Mouse (Mus musculus) hindbrain, embryonic 11.5 days (tissue): Measurements from ENCODE around the gene Farp2. TPM values are rescaled to one million over a fixed set of nuclear protein-coding genes. Genes with fewer than 3 reads are reported as not detected.

Experiments used
- ATAC-seq: fragments of 200-750 bp; cut with Nextera tagmentation; 2 replicates; pipeline ENCODE4 v1.8.0; 2017; ENCODE audit warnings: mild to moderate bottlenecking, moderate TSS enrichment, moderate library complexity; ENCODE audit not compliant: low FRiP score
- DNase-seq: peaks from one replicate; pipeline ENCODE4 v3.0.0-alpha.2; 2015; ENCODE audit warnings: low spot score
- H3K27ac ChIP-seq: fragments of 300-500 bp; sonication (generic); 2 replicates; pipeline ENCODE4 v1.5.1; 2014; ENCODE audit warnings: mild to moderate bottlenecking, low read depth, low read length
- H3K27me3 ChIP-seq: fragments of 300-500 bp; sonication (generic); 2 replicates; pipeline ENCODE4 v1.6.1; 2014; ENCODE audit warnings: mild to moderate bottlenecking, low read length, moderate library complexity, mixed read lengths; ENCODE audit not compliant: control insufficient read depth, insufficient read depth
- H3K36me3 ChIP-seq: fragments of 300-500 bp; sonication (generic); 2 replicates; pipeline ENCODE4 v1.6.1; 2014; ENCODE audit warnings: mild to moderate bottlenecking, low read length, moderate library complexity, mixed read lengths; ENCODE audit not compliant: control insufficient read depth, insufficient read depth
- H3K4me1 ChIP-seq: fragments of 300-500 bp; sonication (generic); replicated peaks from 2 replicates; pipeline ENCODE4 v1.6.1; 2014; ENCODE audit warnings: low read length, mixed read lengths; ENCODE audit not compliant: control insufficient read depth, insufficient read depth
- H3K4me2 ChIP-seq: fragments of 300-500 bp; sonication (generic); replicated peaks from 2 replicates; pipeline ENCODE4 v1.6.1; 2014; ENCODE audit warnings: mild to moderate bottlenecking, low read depth, low read length
- H3K4me3 ChIP-seq: fragments of 300-500 bp; sonication (generic); 2 replicates; pipeline ENCODE4 v1.5.1; 2014; ENCODE audit warnings: low read depth, low read length
- H3K9ac ChIP-seq: fragments of 300-500 bp; sonication (generic); 2 replicates; pipeline ENCODE4 v1.6.1; 2014; ENCODE audit warnings: low read depth, low read length
- H3K9me3 ChIP-seq: fragments of 300-500 bp; sonication (generic); 2 replicates; pipeline ENCODE4 v1.6.1; 2016; ENCODE audit warnings: low read length; ENCODE audit not compliant: control insufficient read depth
- WGBS: fragments of 180-500 bp; shearing (Covaris S2); extraction: QIAGEN DNeasy Blood & Tissue Kit; methylation state at CpG from one replicate; pipeline ENCODE4 v1.1.7; 2014; 5-methylcytosine and 5-hydroxymethylcytosine counted together
- polyA plus RNA-seq: library from polyadenylated mRNA; unstranded; fragments of >200 nt; fragmentation: Nextera tagmentation; extraction: Ambion mirVana; gene quantifications from 2 replicates; pipeline ENCODE4 v1.2.1, GENCODE M21; 2014

The Farp2 gene
- polyA plus RNA-seq, 1 experiment from 2014 or later, result 6.0 TPM

DNA sequence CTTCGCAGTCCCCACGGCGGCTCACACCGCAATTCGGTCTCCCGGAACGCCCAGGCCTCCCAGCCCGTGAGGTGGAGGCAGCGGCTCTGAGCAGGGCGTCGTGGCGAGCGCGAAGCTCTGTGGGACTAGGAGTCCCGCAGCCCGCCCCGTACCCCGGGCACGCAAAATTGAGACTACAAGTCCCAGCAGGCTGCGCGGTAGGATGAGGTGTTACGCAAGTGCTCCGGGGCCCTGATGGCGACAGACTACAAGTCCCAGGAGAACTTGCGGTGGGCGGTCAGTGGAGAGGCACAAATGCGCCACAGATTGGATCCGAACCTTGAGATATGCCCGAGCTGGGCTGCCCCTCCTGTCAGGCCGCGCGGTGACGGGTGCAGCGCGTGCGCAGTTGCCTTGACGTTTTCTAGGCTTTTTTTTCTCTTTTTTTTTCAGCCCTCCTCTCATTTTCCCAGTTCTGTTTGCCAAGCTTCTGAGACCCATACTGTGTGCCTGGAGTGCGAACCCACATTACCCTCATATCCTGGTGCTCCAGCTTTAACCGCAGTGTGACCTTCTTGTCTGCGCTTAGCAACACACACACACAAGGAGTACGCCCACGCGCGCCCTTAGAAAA lies 123.8 kb downstream of the Farp2 start:
- Histone ChIP-seq H3K4me2 (peak overlapping the region; percentile 81), H3K9me3 (no peaks in the 10 kb centered on the region), H3K27ac (peak overlapping the region; percentile 78), H3K27me3 (no peaks in the 10 kb centered on the region), H3K36me3 (no peaks in the 10 kb centered on the region), H3K9ac (peak overlapping the region; percentile 87), H3K4me1 (peaks cover 5% of the 10 kb centered on the region; the same call in 1 of the 2 replicates), H3K4me3 (peak overlapping the region; percentile 93)
- peak; percentile 99 for ATAC-seq
- WGBS, result 2% methylated on average over 41 of the region's 44 CpGs
- peak; percentile 98 for DNase-seq

GRCm38 (mm10) chr1:93636211-93636897 lies 124.5 kb downstream of the Farp2 start:
- Histone ChIP-seq H3K4me2 (peak overlapping the region; percentile 54), H3K27me3 (no peaks in the 10 kb centered on the region), H3K36me3 (no peaks in the 10 kb centered on the region), H3K4me1 (peaks cover 5% of the 10 kb centered on the region; the same call in 1 of the 2 replicates), H3K27ac (peak overlapping the region; percentile 68), H3K9me3 (no peaks in the 10 kb centered on the region), H3K9ac (peak overlapping the region; percentile 59; the same call in 1 of the 2 replicates), H3K4me3 (peak overlapping the region; percentile 93)
- WGBS, result 37% methylated on average over 7 of the region's 7 CpGs
- ATAC-seq, result peak; percentile 43
- DNase-seq, result no peak

DNA sequence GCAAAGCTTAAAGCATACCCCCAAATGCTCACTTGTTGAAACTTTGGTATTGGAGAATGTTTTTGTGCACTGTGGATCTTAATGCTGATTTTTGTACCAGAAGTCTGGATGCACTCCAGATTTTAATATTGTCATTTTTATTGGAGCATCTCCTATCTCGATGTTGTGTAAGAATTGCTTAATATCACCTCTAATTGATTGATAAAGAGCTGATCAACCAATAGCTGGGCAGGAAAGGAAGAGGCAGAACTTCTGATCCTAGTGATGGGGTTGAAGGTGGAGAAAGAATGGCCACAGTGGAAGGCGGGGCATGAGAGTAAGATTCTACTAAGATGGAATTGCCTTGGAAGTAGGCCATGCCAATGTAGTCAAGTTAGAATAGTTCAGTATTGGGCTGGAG lies 130.1 kb downstream of the Farp2 start:
- H3K9ac ChIP-seq, result no peak overlapping the region
- H3K36me3 ChIP-seq, result no peaks in the 10 kb centered on the region
- no peak overlapping the region for H3K27ac ChIP-seq
- no peak overlapping the region for H3K4me2 ChIP-seq
- no peak overlapping the region for H3K4me3 ChIP-seq
- 91% methylated on average over 2 of the region's 2 CpGs for WGBS
- no peaks in the 10 kb centered on the region for H3K4me1 ChIP-seq
- no peaks in the 10 kb centered on the region for H3K27me3 ChIP-seq
- DNase-seq, result no peak
- no peak for ATAC-seq
- H3K9me3 ChIP-seq, result no peaks in the 10 kb centered on the region

DNA sequence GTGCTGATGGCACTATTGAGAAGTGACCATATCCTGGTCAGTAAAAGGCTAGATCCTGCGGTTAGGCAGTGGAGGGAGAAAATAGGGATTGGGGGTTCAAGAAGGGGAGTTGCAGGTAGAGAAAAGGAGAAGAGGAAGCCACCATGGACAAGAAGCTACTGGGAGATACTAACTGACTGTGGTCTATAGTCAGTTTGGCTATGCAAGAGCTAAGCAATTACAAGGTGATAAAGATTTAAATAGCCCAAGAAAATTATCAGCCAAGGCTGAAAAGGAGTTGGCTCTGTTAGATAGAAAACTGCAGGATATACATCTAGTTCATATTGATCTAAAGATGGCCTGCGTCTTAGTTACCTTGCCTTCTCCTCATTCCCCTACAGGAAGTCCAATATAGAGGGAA lies 130.8 kb downstream of the Farp2 start:
- no peak overlapping the region for H3K4me3 ChIP-seq
- H3K9ac ChIP-seq, result no peak overlapping the region
- no peaks in the 10 kb centered on the region for H3K4me1 ChIP-seq
- H3K9me3 ChIP-seq, result no peaks in the 10 kb centered on the region
- WGBS, result 86% methylated on average over 2 of the region's 2 CpGs
- no peaks in the 10 kb centered on the region for H3K36me3 ChIP-seq
- H3K4me2 ChIP-seq, result no peak overlapping the region
- H3K27me3 ChIP-seq, result no peaks in the 10 kb centered on the region
- no peak for ATAC-seq
- no peak overlapping the region for H3K27ac ChIP-seq
- DNase-seq, result no peak

GRCm38 (mm10) chr1:93649604-93650172 lies 137.8 kb downstream of the Farp2 start:
- ATAC-seq, result no peak
- WGBS, result 80% methylated on average over 5 of the region's 5 CpGs

DNA sequence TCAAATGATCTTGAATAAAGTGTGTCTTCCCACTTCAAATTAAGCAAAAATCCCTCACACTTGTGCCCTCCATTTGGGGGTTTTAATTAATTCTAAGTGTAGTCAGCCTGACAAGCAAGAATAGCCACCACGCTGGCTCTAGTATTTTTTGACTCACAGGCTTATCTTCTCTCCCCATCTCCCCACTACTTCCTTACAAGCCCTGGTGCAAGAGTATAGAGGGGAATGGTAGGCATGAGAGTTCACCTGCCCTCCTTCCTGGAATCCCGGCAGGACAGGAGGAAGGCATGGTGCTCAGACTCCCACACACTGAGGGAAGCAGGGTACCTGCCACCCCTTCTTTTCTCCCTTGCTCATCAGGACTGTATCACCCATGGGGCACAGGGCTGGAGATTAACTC lies 142.4 kb downstream of the Farp2 start:
- Histone ChIP-seq H3K4me2 (no peak overlapping the region), H3K9me3 (peaks cover 3% of the 10 kb centered on the region; the same call in 1 of the 2 replicates), H3K9ac (no peak overlapping the region), H3K4me3 (no peak overlapping the region), H3K27me3 (no peaks in the 10 kb centered on the region), H3K27ac (no peak overlapping the region), H3K36me3 (no peaks in the 10 kb centered on the region), H3K4me1 (no peaks in the 10 kb centered on the region)
- 58% methylated on average over 2 of the region's 2 CpGs for WGBS
- no peak for ATAC-seq
- no peak for DNase-seq

More at GRCm38 (mm10) chr1:93649604-93650172, 137.8 kb downstream of the Farp2 start:
- Histone ChIP-seq H3K27ac (no peak overlapping the region), H3K36me3 (no peaks in the 10 kb centered on the region), H3K9ac (no peak overlapping the region), H3K4me3 (no peak overlapping the region), H3K9me3 (peaks cover 3% of the 10 kb centered on the region; the same call in 1 of the 2 replicates), H3K4me1 (no peaks in the 10 kb centered on the region), H3K27me3 (no peaks in the 10 kb centered on the region), H3K4me2 (no peak overlapping the region)
- no peak for DNase-seq

- Histone ChIP-seq H3K9ac (no peak overlapping the region), H3K4me2 (no peak overlapping the region), H3K4me3 (no peak overlapping the region), H3K9me3 (peaks cover 3% of the 10 kb centered on the region; the same call in 1 of the 2 replicates), H3K27me3 (no peaks in the 10 kb centered on the region), H3K4me1 (no peaks in the 10 kb centered on the region), H3K36me3 (no peaks in the 10 kb centered on the region), H3K27ac (no peak overlapping the region)
- no peak for DNase-seq
- no peak for ATAC-seq
- WGBS, result 88% methylated on average over 2 of the region's 2 CpGs
Observed at GRCm38 (mm10) chr1:93654798-93655197, 142.9 kb downstream of the Farp2 start.

DNA sequence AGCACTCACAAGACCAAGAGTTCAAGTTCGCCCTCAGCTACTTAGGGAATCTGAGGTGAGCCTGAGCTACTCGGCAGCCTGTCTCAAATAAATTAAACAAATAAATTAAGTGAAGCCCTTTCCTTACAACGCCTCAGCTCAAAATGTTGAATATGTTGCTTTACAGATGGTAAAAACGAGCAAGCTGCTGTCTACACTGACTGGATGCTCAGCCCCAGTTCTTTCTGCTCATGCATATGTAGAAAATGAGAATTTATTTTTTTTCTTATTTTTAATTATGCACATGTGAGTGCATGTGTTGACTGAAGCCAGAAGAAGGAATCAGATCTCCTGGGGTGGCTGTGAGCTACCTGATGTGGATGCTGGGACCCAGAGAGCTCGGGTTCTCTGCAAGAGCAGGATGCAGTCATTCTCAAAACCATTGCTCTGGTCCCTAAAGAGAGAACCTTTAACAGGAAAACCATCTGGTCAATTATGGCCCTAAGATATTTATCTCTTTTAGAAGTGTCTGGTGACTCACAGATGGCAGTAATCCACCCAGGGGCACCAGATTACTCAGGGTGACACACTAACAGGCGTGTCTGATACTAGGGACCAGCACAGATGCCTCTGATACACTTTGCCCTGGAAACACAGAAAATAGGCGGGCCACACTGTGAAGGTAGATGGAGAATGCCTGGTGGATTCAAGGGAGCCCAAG lies 144.6 kb downstream of the Farp2 start:
- no peaks in the 10 kb centered on the region for H3K27me3 ChIP-seq
- WGBS, result 75% methylated on average over 7 of the region's 7 CpGs
- no peak for DNase-seq

More for the DNA sequence above, 144.6 kb downstream of the Farp2 start:
- Histone ChIP-seq H3K9me3 (peaks cover 3% of the 10 kb centered on the region; the same call in 1 of the 2 replicates), H3K36me3 (no peaks in the 10 kb centered on the region), H3K4me3 (no peak overlapping the region), H3K27ac (no peak overlapping the region), H3K9ac (no peak overlapping the region), H3K4me1 (no peaks in the 10 kb centered on the region), H3K4me2 (no peak overlapping the region)
- no peak for ATAC-seq
